Mouse (Mus musculus): ENCODE measurements around the gene Clock.

DNA sequence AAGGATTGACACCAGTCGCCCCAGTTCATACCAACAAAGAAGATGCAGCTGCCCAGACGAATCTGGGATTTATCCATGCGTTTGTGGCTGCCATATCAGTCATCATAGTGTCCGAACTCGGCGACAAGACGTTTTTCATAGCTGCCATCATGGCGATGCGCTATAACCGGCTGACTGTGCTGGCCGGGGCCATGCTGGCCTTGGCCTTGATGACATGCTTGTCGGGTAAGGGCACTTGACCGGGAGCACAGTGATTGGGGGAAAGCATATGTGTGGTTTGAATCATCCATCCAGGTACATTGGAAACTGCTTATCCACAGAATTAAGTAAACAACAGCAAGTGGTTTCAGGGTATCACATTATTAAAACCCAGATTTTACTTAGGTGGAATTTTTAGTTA lies 105.2 kb downstream of the Clock start:
- TF ChIP-seq CTCF (IDR thresholded peaks at IDR 0.05; ENCODE audit: borderline replicate concordance, insufficient read depth, low read depth, low read length), result no peak
- no peak for TF ChIP-seq POLR2A (IDR thresholded peaks at IDR 0.05; ENCODE audit: borderline replicate concordance, insufficient read depth, low read length)
